Mouse (Mus musculus) testis, postnatal 10 days (tissue): ENCODE results near the gene Traf4.
"Not testable (repeated sequence)": the region's sequence is repeated elsewhere in the genome, so short reads cannot be mapped to it uniquely, and the experiment has no call there.

Experiments
- DNase-seq: peaks from one replicate; pipeline ENCODE4 v3.0.0; 2021; ENCODE audit warnings: low spot score

The Traf4 gene

DNA sequence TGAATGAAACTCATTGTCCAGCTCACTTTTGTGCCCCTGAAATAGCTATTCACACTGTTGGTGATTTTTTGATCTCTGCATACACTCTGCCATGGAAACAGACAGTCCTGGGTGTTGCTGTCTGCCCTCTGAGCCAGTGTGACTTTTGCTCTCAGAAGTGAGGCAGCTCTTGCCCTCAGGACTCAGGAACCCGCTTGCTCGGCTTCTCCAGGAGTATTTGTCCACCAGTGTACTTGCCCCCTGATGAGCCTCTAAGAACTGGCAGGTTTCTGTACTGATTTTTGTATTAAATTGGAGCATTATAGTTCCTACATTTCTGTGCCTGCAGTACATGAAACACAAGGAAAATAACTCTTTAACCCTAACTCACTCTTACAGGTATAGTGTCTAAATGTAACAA is 21.9 kb downstream of the Traf4 start:
- no peak for DNase-seq

GRCm38 (mm10) chr11:78140665-78141064 is 24.7 kb downstream of the Traf4 start:
- DNase-seq, result no peak

- DNase-seq, result no peak
Observed at GRCm38 (mm10) chr11:78138023-78138422, 27.4 kb downstream of the Traf4 start.

DNA sequence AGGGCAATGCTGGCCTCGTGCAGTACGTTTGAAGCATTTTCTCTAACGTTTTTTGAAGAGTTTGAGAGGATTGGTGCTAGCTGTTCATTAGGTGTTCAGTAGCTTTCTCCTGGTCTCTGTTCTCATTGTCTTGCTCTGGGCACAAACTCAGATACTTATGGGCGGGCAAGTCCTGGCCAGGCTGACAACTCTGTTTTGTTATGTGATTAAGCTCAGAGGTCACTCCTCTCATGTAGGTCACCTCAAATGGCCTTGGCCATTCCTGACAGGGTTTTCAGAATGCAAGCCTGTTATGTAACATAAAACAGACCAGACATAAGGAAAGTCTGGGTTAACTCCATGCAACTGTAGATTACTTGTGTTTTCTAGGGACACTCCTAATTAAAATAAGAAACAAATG is 27.8 kb downstream of the Traf4 start:
- DNase-seq, result no peak

- DNase-seq, result no peak
Observed at GRCm38 (mm10) chr11:78136132-78136531, 29.3 kb downstream of the Traf4 start.

- DNase-seq, result not testable (repeated sequence)
Observed at GRCm38 (mm10) chr11:78135314-78135713, 30.1 kb downstream of the Traf4 start.

DNA sequence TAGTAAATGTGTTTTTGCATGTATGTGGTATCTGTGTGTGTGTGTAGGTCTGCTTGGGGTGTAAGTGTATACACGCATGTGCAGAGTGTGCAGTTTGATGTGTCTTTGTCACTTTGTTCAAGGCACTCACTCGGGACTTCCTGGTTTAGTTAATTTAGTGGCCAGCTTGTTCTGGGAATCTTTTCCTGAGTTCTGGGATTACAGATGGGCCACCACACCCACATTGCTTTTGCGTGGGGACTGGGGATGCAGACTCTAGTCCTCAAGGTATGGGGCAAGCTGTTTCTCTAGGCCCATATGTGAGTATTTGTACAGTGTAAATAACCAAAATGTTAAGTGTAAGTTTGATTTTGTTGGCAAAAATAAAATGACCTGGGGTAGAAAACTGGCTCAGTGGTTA is 31.0 kb downstream of the Traf4 start:
- DNase-seq, result no peak

- no peak for DNase-seq
Observed at GRCm38 (mm10) chr11:78133915-78134314, 31.5 kb downstream of the Traf4 start.

GRCm38 (mm10) chr11:78129458-78129857 is 35.9 kb downstream of the Traf4 start:
- DNase-seq, result no peak

GRCm38 (mm10) chr11:78126739-78127138 is 38.6 kb downstream of the Traf4 start:
- no peak for DNase-seq

- no peak for DNase-seq
Observed at GRCm38 (mm10) chr11:78125691-78126090, 39.7 kb downstream of the Traf4 start.

DNA sequence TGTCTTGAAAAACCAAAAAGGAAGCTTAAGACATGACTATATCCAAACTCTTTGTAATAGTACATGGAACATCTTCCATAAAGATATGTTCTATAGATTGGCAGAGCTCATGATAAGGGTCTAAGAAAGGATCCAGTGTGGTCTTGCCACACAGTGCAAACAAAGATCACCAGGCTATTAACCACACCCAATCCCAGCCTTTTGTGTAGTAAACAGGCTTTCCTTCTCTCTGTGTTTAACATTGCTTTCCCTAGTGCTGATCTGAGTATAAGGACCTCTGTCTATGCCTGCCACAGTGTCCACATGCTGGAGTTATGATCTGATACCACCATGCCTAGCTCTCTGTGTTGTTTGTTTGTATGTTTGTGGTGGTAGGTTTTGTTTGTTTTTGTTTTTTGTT is 41.6 kb downstream of the Traf4 start:
- DNase-seq, result no peak

- DNase-seq, result no peak
Observed at GRCm38 (mm10) chr11:78122815-78123214, 42.6 kb downstream of the Traf4 start.

DNA sequence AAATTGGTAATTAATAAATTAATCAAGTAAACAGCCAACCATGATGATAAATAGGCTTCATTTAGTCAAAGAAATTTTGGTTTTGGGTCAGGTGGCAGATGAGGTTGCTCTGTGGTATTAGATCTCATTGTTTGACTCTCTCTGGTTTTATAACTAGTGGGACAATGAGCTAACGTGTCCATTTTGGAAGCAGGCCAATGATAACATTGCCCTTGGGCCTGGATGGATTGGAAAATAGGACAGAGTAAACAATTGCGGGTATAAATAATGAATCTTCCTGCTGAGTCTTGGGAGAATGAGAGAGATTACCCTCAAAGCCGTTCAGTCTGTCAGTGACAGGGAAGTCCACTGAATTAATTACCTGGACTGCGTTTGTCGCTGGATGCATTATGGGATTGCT is 44.2 kb downstream of the Traf4 start:
- no peak for DNase-seq

GRCm38 (mm10) chr11:78119898-78120297 is 45.5 kb downstream of the Traf4 start:
- DNase-seq, result no peak

- DNase-seq, result no peak
Observed at GRCm38 (mm10) chr11:78118467-78118866, 46.9 kb downstream of the Traf4 start.

DNA sequence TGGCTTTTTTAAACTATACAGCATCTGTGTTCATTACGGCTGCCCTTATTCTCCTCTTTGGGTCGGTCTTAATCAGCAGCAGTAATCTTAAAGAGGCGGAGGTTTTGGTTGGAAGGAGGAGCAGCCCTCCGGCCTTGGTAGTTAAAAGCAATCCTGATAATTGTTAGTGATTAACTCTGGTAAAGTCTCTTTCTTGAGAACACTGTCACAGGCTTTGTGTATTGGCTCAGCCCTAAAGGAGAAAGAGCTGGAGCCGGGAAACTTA is 49.3 kb downstream of the Traf4 start:
- no peak for DNase-seq

DNA sequence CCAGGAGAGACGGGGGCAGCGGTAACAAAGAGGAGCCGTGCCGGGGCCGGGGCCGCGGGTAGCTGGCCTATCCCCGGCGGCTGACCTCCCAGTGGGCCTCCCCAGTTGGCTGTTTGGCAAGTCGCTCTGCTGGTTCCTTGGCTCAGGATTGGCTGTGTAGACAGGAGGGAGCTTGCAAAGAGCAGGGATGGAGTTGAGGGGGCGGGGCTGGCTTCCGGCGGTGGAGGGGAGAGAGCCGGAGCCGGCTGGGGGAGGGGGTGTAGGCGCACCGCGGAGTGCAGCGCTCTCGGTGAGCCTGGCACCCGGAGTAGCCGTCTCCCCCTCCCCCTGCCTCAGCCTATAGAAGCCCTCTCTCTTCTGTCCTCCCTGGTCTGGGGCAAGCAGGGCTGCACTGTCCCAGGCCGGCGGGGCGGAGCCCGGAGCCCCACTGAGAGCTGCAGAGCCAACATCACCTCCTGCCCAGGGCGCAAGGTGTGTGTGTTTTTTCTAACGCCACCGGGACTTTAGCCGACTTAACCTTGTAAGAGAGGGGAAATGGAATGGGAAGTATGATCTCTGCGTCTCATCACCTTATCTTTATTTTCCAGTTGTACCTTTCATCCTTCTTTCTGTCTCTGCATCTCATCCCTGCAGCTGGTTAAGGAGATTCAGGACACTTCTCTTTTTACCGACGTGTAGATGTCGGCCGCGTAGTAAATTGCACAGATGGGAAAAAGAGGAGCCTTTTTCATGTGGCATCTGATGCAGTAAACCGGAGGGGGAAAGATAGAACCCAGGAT is 49.8 kb downstream of the Traf4 start:
- peak; percentile 97 for DNase-seq

DNA sequence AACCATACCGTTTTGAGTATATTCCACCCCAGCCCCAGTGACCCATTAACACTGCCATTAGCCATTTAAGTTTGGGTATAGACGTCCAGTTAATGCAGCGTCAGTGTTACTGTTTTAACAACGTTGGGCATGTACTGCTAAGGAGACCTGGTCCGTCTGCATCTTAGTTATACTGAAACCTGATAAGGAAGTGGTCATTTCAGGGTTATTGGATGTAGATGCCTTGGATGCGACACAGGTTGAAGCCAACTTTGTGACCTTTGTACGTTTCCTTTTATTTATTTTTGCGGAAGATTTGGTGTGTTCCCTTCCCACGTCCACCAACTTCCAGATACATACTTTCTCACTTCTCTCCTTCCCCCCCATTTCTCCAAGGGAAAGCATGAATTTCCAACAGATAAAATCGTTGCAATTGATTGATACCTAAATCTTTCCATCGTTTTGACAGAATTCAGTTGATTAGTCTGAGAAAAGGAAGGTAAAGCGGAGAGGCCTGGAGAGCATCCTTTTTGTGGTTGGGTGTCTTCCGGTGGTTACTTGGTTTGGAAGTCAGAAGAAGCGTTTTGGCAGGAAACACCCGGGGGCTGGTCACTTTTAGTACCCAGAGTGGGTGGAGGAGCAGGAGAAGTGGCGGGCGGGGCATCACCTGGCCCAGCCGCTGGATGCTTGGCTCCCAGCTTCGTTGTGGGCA is 50.6 kb downstream of the Traf4 start:
- no peak for DNase-seq

- no peak for DNase-seq
Observed at GRCm38 (mm10) chr11:78113616-78114015, 51.8 kb downstream of the Traf4 start.
